Mouse (Mus musculus) left cerebral cortex, adult 9 months (tissue): ENCODE measurements around the gene Acd.

Experiments used
- DNase-seq, 2 experiments: peaks; one replicate each; pipeline ENCODE4 v3.0.0; 2022; ENCODE audit warnings: low spot score in 2 of 2

Gene Acd

DNA sequence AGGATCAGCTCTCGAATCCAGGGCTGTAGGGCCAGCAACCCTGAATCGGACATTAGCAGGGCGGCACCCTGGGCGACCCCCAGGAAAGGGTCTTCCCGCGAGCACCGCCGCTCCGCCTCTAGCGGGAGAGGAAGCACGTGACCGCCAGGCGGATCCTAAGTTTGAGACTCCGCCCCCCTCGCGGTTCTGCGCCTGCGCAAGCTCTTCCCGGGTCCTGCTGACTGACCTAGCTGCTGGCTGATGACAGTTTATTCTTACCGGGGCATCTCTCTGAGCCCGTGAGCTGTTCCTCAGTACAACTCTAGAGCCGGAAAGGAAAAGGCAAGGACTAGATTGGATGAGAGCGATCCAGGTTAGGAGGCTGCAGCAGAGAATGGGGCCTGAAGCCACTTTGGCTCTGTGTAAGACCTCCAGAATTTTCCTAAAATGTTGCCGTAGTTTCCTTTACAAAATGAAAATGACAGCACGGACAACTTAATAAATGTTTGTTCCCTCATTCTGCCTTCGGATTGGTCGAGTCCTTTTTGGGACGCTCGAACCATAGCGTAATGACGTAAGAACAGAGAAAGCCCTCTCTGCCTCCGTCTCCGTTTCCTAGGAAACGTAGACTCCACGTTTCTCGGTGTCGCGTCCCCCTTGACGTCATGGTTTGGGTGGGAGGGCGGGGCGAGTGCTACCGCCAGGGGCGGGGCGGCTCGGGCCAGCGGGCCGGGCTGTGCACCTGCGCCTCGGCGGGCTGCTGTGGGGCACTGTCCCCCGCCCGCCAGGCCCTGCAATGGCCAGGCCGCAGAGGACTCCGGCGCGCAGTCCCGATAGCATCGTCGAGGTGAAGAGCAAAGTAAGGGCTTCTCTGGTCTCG lies at the start of gene Acd, which contains the start of gene Pard6a:
Gene Acd, minus strand, starts transcription at position 137 of the 859 bp plus-strand sequence.
Gene Pard6a, plus strand, starts transcription at position 183 of the 859 bp plus-strand sequence.
- DNase-seq = peak; percentile 87 to 95

DNA sequence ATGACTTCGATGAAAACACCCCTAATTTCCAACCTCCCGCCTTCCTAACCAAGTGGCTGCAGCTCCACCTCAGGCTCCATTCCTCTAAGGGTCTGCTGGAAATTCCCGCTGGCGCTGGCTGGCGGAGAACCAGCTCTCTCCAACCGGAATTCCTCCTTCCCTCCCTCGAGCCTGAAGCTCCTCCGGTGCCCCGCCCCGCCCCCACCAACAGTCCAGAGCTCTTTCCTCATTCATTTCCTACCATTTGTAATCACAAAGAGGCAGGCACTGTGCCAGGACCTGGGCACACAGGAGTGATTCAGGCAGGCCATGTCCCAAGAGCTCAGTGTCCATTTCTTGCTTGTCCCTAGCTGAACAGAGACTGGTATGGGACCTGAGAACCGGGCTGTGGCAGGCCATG lies 49.7 kb upstream of the Acd start:
- DNase-seq = peak in 1 of 2 experiments; percentile 26

DNA sequence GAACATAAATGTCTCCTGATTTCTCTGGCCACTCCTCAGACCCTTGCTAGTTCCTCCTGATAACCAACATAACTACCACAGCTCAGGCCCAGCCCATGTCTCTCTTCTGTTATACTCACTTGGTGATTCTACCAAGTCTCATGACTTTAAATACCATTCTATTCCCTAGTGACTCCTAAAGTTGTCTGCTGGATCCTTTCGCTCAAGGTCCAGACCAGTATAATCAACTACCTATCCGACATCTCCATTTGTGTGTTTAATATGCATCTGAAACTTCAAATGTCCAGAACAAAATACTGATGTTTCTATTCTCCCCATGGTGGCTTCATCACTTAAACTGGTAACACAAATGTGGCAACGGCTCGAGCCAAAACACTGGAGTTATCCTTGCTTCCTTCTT lies 42.4 kb upstream of the Acd start:
- no peak for DNase-seq

DNA sequence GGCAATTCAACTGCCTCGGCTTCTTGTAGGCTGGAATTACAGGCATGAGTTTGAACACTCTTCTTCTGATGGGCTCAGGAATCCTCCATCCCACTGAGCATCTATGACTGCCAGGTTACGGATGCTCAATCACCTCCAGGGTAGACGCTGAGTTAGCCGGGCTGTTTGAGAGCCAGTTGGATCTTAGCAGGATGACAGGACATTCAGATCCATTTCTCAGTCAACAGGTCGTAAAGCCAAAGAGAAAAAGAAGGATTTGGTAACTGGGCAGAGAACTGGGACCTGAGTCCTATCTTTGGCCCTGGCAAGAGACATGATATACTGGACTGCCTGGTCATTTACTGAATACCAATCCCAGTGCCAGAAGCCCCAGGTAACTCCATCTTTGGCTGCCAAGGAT lies 38.3 kb upstream of the Acd start:
- no peak for DNase-seq

DNA sequence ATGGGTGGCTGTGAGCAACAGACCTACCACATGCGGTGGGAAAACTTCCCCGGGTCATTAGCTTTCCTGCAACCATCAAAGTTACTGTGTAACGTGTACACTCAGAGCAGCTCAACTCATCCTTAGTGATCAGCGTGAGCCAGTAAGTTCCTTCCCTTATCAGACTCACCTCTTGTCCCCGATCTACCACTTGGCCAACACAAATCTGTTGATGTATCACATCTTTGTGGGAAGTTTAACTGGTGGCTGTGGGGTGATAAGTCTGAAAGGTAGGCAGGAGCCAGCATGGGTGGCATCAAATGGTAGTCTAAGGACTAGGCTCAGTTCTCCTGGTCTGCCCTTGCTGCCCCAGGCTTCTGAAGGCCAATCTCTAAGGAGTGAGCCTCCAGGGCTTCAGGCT lies 31.3 kb upstream of the Acd start:
- DNase-seq = no peak

DNA sequence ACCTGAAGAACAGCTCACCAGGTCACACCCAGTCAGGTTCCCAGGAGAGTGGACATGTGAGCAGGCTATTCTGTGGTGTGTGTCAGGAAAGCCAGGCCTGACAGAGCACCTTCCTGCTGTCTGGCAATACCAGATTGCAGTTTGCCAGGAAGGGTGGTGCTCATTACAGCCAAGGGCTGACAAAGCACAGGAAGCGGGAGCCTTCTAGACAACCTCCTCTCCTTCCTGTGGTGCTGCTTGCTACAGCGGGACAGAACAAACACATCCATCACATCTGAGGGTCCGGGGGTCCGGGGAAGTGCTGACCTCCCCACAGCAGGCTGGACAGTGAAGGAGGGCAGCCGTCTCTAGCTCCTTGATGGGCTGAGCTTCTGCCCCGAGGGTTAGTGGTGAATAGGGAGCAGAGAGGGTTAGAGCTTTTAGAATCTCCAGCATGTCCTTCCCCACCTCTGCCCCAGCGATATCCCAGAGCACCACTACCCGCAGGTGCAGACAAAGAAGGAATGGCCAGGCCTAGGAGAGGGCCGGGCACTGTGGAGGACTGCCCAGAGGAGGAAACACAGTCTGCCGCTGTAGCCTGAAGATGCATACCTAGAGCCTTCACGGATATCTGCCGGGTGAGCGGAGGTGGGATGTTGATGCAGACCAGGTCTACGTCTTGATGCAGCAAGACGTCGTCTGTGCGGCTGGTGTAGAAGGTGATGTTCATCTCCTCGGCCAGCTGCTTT lies 26.7 kb upstream of the Acd start:
- no peak for DNase-seq

DNA sequence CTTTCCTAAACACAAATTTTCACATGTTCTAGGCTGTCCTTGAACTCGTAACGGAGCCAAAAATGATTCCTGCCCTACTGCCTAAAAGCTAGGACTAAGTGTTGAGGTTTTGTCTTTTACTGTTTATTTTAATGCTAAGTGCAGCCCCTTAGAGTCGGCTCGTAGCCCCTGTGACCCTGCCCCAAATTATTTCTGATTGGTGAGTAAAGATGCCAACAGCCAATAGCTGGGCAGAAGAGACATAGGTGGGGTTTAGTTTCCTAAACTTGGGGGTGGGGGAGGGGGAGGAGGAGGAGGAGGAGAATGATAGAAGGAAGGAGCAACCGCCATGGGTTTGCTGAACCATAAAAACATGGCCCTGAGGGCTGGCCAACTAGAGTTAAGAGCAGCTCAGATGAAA lies 24.8 kb upstream of the Acd start:
- DNase-seq = no peak

DNA sequence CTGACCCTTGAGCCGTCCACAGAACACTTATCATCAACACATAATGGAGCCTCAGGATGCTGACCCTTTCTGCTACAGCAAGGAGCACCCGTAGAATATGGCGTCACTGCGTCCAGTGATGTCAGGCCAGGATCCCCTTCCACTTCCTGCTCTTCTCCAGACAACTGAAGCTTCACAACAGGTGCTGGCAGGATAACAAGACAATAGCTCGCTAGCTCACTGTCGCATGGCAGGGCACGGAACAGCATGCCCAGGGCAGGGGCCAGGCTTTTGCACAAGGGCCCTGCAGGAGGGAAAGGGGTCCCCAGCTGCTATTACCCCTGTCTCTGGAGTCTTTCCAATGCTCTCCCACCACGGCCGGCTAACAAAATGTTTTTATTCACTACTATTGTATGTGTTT lies 22.0 kb upstream of the Acd start:
- no peak for DNase-seq

DNA sequence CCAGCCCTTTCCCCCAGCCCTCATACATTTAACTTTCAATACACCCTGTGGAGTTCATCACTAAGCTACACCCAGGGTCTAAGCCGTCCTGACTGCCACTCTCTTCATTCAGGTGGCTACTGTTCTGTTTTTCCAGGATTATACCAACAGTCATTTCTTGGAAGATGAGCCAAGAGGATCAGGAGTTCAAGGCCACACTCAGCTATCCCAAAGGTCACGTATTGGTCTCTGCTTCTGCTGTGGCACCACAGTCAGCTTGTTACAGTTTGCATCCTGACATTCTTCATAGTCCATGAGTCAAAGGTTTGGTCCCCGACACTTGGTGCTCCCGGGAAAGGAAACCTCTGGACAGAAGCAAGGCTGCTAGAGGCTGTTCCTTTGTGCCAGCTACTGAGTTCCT lies 18.7 kb upstream of the Acd start:
- DNase-seq = no peak

DNA sequence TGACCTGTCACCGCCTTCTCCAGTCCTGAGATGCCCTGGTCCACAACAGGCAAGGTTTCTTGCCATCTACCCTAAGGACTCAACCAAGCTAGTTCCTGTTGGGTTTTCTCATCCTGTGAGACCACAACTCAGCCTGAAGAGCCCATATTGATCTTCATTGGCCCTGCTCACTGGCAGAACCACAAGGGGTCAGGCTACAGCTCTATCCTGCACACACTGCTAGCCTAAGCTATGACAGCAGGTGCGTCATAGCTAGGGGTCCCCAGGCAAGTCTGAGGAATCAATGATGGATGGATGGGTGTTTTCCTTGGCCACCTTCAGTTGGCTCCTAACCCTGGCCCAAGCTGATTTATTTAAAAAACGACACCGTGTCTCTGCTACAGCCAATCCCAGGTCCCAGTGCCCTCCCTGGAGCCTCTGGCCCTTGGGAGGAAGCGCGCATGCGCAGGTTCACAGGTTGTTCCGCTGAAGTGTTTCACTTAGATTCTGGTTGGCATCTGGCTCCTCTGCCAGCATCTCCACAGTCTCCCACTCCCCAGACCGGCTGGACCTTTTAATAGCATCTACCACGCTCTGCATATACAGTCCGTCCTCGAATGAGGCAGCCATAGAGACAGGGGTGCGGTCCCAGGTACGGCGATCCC lies 15.5 kb upstream of the Acd start:
- DNase-seq = no peak

DNA sequence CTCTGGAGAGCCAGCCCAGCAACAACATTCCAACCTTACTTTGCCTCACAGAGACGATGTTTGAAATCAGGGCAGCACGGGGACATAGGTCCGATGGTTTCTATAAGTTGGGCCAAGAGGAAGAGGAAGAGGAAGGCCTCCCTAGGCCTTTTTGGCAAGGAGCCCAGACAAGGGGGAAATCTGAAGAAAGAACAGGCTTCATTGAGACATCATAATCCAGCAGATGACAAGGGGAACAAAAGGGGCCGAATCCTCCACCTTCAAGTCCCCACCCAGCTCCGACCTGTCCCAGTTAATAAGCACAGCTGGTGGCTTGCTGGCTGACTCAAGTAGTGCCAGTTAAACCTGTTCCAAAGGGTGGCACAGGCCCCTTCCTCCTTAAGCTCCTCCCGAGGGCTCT lies 14.1 kb upstream of the Acd start:
- DNase-seq = no peak

DNA sequence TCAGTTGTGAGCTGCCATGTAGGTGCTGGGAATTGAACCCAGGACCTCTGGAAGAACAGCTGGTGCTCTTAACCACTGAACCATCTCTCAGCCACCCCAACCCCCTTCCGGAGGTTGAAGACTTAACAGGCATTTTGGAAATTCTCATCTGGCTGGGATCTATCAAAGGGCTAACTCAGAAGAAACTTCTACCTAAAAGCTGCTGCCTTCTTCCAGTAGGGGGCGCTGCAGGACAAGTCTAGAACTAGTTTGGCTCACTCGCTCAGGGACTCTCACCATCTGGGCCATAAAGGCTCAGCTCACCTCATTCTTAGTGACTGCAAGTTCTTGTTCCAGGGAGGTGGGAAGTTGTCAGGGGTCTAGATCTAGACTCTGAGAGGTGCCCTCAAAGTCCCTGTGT lies 13.2 kb upstream of the Acd start:
- DNase-seq = peak in 1 of 2 experiments; percentile 82

DNA sequence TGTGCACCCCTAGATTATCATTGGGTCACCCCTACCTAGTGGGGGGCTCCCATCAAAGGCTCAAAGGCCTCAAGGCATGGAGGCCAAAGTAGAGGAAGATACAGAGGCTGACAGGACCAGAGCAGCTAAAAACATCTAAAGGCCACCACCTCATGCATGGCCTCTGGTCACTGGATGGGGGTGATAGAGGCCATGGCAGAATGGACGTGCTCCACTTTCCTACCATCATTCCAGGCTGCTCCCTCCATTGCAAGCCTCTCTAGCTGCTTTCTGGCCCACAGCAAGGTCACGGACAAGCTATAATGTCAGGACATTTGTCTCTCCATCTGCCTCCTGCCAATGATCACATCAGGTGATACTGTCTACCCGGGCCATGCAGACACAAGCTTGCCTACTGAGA lies 11.4 kb upstream of the Acd start:
- DNase-seq = no peak

DNA sequence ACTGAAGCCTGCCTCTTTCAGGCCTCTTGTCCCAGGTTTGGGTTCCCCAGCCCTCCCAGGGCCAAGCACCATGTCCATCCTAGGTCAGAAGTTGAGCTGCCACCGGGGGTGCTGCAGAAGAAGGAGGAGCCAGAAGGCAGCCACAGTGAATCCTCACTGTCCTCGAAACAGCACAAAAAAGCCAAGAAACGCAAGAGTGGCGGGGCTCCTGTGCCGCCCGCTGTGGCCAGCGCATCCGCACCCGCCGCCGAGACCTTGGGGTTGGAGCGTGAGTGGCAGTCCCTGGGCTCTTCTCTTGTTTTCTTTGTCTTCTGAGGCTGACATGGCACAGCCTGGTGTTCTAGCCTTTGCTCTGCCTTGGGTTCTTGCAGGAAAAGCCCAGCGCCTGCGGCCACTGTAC lies 8.4 kb upstream of the Acd start:
- DNase-seq = no peak

DNA sequence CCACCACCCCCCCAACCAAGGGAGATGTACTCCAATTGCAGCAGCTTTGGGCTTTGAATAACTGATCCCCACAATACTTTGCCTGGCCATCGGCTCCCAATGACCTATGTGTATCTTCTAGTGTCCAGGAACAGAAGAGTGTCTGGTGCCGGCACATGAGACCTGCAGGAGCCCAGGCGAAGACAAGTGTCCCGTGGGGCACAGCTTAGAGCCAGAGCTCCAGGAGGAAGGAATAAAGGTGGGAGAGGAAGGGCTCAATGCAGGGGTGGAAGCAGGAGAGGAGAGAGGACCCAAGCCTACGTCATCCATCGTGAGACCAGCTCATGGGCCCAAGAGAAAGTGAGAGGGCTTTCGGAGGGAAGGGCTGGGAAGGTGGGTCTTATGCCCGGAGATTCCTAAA lies 7.8 kb upstream of the Acd start:
- DNase-seq = no peak

DNA sequence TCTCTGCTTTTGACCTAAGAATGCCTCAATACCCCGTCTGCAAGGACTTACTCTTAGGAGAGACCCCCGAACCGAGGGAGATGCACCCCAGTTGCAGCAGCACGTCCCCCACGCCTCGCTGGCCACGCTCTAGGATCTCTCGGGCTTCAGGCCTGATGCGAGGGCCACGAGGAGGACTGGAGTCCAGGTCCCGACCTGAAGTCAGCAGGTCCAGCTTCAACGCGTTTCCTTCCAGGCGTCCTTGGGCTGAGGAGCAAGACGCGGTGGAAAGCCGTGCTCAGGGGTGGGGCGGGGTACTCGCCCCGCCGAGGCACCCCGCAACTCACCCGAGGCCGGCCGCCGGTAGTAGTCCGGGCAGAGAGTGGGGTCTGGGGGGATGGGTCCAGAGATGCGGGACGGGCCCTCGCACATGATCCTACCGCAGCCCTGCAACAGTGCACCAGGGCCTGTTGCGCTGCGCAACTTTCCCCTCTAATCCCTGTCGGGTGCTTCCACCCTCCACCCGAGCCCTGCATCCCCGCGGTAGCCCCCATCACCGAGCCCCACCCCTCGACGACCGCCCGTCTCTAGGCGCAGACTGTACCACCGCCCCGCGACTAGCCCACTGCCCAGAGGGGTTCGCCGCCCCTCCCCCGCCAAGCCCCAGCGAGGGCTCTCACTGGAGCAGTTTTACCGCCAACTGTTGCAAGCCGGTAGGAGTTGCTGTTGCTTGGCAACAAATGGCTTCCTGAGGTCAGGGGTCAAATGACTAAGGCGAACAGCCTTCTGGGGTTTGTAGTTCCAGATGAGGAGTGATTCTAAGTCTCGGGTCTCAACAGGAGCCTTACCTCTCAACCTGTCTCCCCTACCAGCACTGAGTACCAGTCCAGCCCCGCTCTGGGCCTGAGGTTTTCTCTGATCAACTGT lies 6.8 kb upstream of the Acd start, which contains the start of the genes 4933405L10Rik and Enkd1:
Gene 4933405L10Rik, plus strand, starts transcription at position 158 of the 906 bp plus-strand sequence.
Gene Enkd1, minus strand, starts transcription at position 713 of the 906 bp plus-strand sequence.
- peak; percentile 85 to 90 for DNase-seq

DNA sequence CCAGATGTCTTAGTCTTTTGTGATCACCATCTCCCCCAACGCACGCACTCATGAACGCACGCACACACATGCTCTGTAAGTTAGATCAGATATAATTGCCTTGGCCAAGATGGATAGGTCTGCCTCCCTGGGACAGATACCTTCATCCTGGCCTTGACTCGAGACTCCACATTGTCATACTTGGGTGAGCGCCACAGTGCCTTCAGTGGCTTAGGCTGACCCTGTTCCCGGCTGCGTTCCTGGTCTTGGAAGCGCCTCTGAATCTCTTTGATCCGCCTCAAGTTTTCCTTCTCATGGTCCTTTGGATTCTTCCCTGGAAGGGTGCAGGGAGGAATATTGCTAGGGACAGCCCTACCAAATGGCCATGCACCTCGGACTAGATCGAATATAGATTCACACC lies 5.5 kb upstream of the Acd start:
- DNase-seq = no peak

DNA sequence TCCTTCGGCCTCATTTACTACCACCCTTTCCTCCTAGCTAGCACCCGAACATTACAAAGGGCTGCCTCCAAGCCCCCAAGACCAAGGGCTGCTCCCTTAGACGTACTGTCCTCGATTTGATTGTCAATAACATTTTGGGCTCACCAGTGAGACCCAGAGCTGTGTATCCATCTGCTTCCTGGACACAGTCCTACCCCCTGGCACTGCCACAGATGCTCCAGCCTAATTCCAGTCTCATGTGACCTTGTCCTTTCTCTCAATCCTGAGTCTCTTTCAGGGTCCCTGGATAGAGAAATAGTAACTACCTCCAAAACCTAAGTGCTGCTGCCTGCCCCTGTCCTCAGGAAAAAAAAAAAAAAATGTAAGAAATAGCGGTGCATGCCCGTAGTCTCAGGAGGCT lies 4.1 kb upstream of the Acd start:
- no peak for DNase-seq

DNA sequence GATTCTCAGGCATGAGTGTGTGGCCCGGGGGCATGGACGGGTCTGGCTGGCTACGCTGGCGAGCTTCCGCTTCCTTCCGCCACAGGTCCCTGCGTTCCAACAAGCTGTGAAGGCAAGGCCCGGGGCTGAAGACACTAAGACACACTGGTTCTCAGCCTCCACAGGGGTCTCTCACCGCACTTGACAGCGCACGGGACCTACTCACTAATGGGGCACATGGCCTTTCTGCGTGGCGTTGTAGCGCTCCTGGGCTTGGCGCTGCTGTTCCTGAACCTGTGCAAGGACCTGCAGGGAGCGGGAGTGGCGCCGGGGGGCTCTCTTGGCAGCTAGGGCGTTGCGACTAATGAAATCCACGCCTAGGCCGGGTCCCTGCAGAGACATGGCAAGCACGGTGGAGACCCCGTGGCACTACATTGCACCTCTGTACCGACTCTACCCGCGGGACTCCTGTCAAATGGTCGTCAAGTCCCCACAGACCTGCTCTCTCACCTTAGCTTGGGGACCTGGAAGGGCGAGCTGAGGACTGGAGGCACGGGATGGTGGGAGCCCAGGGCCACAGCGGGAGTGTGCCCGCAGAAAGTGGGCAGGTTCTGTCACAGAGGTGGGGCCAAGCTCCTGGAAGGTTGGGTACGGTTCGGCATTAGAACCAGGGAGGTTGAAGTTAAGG lies 3.4 kb upstream of the Acd start:
- DNase-seq = no peak

DNA sequence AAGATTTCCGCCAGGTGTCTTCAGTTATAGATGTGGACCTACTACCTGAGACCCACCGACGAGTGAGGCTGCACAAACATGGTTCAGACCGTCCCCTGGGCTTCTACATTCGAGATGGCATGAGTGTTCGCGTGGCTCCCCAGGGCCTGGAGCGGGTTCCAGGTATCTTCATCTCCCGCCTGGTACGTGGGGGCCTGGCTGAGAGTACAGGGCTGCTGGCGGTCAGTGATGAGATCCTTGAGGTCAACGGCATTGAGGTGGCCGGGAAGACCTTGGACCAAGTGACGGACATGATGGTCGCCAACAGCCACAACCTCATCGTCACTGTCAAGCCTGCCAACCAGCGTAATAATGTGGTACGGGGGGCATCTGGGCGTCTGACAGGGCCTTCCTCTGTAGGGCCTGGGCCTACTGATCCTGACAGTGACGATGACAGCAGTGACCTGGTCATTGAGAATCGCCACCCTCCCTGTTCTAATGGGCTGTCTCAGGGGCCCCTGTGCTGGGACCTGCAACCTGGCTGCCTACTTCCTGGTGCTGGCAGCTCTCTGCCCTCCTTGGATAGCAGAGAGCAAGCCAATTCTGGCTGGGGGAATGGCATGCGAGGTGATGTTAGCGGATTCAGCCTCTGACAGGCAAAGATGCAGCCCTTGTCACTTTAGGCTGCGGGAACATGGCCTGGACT lies 2.0 kb upstream of the Acd start:
- no peak for DNase-seq
